Mouse (Mus musculus) CH12.LX (cell line): ENCODE measurements around the gene Ntm. TPM values are rescaled to one million over a fixed set of nuclear protein-coding genes. Genes with fewer than 3 reads are reported as not detected.

ENCODE experiments used
- DNase-seq: peaks from one replicate; pipeline ENCODE4 v3.0.0-alpha.2; 2013; ENCODE audit errors: extremely low read depth
- H3K27ac ChIP-seq: 2 replicates; pipeline ENCODE4 v1.5.1; 2012; ENCODE audit warnings: low read depth, mild to moderate bottlenecking, control low read depth, moderate library complexity; ENCODE audit not compliant: insufficient read depth
- H3K27me3 ChIP-seq: replicated peaks from 2 replicates; pipeline ENCODE3; 2012; ENCODE audit warnings: inconsistent platforms
- H3K36me3 ChIP-seq, 2 experiments: replicated peaks in 1 of 2; 2 replicates each; pipeline versions ENCODE3 to v1.6.1; 2012; ENCODE audit warnings: inconsistent platforms in 1 of 2, low read length in 1 of 2, mild to moderate bottlenecking in 1 of 2, mixed read lengths in 1 of 2, moderate library complexity in 1 of 2; ENCODE audit not compliant: control insufficient read depth in 1 of 2, insufficient read depth in 1 of 2
- H3K4me1 ChIP-seq, 2 experiments: 2 replicates each; pipeline ENCODE4 v1.6.1; 2012; ENCODE audit warnings: inconsistent platforms in 1 of 2, moderate library complexity in 1 of 2; ENCODE audit not compliant: insufficient read depth in 2 of 2, control insufficient read depth in 1 of 2
- H3K4me2 ChIP-seq: 2 replicates; pipeline ENCODE4 v1.6.1; 2012; ENCODE audit warnings: low read depth, mild to moderate bottlenecking, control low read depth; ENCODE audit not compliant: poor library complexity, insufficient read depth, severe bottlenecking
- H3K4me3 ChIP-seq, 3 experiments: fragments of 150-350 bp in 1 of 3; sonication (generic) in 1 of 3; replicated peaks in 1 of 3; 2 replicates each; pipeline versions ENCODE3 to v1.5.1; 2011 to 2012; ENCODE audit warnings: low read depth in 2 of 3, low read length in 2 of 3, mild to moderate bottlenecking in 2 of 3, moderate library complexity in 2 of 3, control low read depth in 1 of 3, improper control_type of control experiment in 1 of 3, inconsistent platforms in 1 of 3, mixed read lengths in 1 of 3; ENCODE audit not compliant: poor library complexity in 1 of 3
- H3K79me2 ChIP-seq: replicated peaks from 2 replicates; pipeline ENCODE4 v1.6.1; 2012; ENCODE audit warnings: mild to moderate bottlenecking, moderate library complexity; ENCODE audit not compliant: control insufficient read depth, poor library complexity, insufficient read depth, severe bottlenecking; ENCODE audit errors: extremely low read depth
- H3K9ac ChIP-seq: 2 replicates; pipeline ENCODE4 v1.6.1; 2012; ENCODE audit warnings: low read depth, mild to moderate bottlenecking, control low read depth, moderate library complexity; ENCODE audit not compliant: insufficient read depth
- H3K9me3 ChIP-seq: replicated peaks from 2 replicates; pipeline ENCODE3; 2012; ENCODE audit warnings: low read length, inconsistent platforms, mixed read lengths
- BHLHE40 ChIP-seq: IDR thresholded peaks from 2 replicates; pipeline ENCODE4 v1.6.1; 2011; ENCODE audit warnings: mild to moderate bottlenecking, low read depth, low read length, improper control_type of control experiment
- CHD1 ChIP-seq: IDR thresholded peaks from 2 replicates; pipeline ENCODE4 v1.6.1; 2012; ENCODE audit warnings: low read depth, low read length, improper control_type of control experiment, inconsistent platforms
- CHD2 ChIP-seq: IDR thresholded peaks from 2 replicates; pipeline ENCODE4 v1.6.1; 2011; ENCODE audit warnings: low read length, improper control_type of control experiment
- CTCF ChIP-seq, 2 experiments: IDR thresholded peaks in 1 of 2; conservative IDR thresholded peaks in 1 of 2; 2 replicates each; pipeline ENCODE4 v1.5.1; 2011 to 2012; ENCODE audit warnings: low read depth in 2 of 2, low read length in 2 of 2, improper control_type of control experiment in 1 of 2, inconsistent platforms in 1 of 2, mild to moderate bottlenecking in 1 of 2, moderate library complexity in 1 of 2
- E2F4 ChIP-seq: IDR thresholded peaks from 2 replicates; pipeline ENCODE4 v1.6.1; 2011; ENCODE audit warnings: low read depth, low read length, improper control_type of control experiment; ENCODE audit not compliant: insufficient replicate concordance
- ELF1 ChIP-seq: IDR thresholded peaks from 2 replicates; pipeline ENCODE4 v1.6.1; 2014; ENCODE audit warnings: low read depth, mild to moderate bottlenecking, inconsistent platforms, low read length, improper control_type of control experiment
- HCFC1 ChIP-seq: IDR thresholded peaks from 2 replicates; pipeline ENCODE4 v1.6.1; 2012; ENCODE audit warnings: low read depth, mild to moderate bottlenecking, inconsistent platforms, low read length, improper control_type of control experiment
- IRF4 ChIP-seq: IDR thresholded peaks from 2 replicates; pipeline ENCODE4 v1.6.1; 2014; ENCODE audit warnings: low read depth, mild to moderate bottlenecking, inconsistent platforms, low read length, improper control_type of control experiment
- MAX ChIP-seq: IDR thresholded peaks from 2 replicates; pipeline ENCODE4 v1.6.1; 2011; ENCODE audit warnings: low read length, improper control_type of control experiment
- MEF2A ChIP-seq: IDR thresholded peaks from 2 replicates; pipeline ENCODE4 v1.6.1; 2014; ENCODE audit warnings: low read depth, mild to moderate bottlenecking, inconsistent platforms, low read length, improper control_type of control experiment, borderline replicate concordance
- MYC ChIP-seq: IDR thresholded peaks from 2 replicates; pipeline ENCODE4 v1.6.1; 2011; ENCODE audit warnings: low read depth, mild to moderate bottlenecking, improper control_type of control experiment, low read length
- NELFE ChIP-seq: IDR thresholded peaks from 2 replicates; pipeline ENCODE4 v1.6.1; 2011; ENCODE audit warnings: low read depth, low read length, improper control_type of control experiment
- NRF1 ChIP-seq: IDR thresholded peaks from 2 replicates; pipeline ENCODE4 v1.6.1; 2014; ENCODE audit warnings: low read depth, mild to moderate bottlenecking, inconsistent platforms, low read length, improper control_type of control experiment, moderate library complexity
- PAX5 ChIP-seq: IDR thresholded peaks from 2 replicates; pipeline ENCODE4 v1.6.1; 2012; ENCODE audit warnings: low read length, inconsistent platforms, mixed read lengths
- POLR2A ChIP-seq: IDR thresholded peaks from 2 replicates; pipeline ENCODE4 v1.6.1; 2011; ENCODE audit warnings: low read depth, mild to moderate bottlenecking, improper control_type of control experiment, low read length
- POLR2AphosphoS2 ChIP-seq: IDR thresholded peaks from 2 replicates; pipeline ENCODE4 v1.6.1; 2011; ENCODE audit warnings: low read depth, low read length, improper control_type of control experiment
- RCOR1 ChIP-seq: conservative IDR thresholded peaks from 2 replicates; pipeline ENCODE4 v1.6.1; 2012; ENCODE audit warnings: low read depth, mild to moderate bottlenecking, inconsistent platforms, low read length, improper control_type of control experiment
- TCF12 ChIP-seq: IDR thresholded peaks from 2 replicates; pipeline ENCODE4 v1.6.1; 2014; ENCODE audit warnings: low read depth, mild to moderate bottlenecking, inconsistent platforms, low read length, improper control_type of control experiment
- UBTF ChIP-seq: IDR thresholded peaks from 2 replicates; pipeline ENCODE4 v1.6.1; 2012; ENCODE audit warnings: low read depth, mild to moderate bottlenecking, inconsistent platforms, low read length, improper control_type of control experiment, moderate library complexity
- ZKSCAN1 ChIP-seq: IDR thresholded peaks from 2 replicates; pipeline ENCODE4 v1.6.1; 2012; ENCODE audit warnings: low read depth, inconsistent platforms, low read length, improper control_type of control experiment, borderline replicate concordance
- dilution Hi-C: fragments of 300-500 bp; cut with MboI; formaldehyde crosslinking; loops from 2 replicates; pipeline ENCODE4 v1.14.3; 2020; ENCODE audit warnings: low sequenced_read_pairs; ENCODE audit not compliant: extremely low pct_unique_long_range_greater_than_20kb, extremely low pct_ligation_motif_present
- in situ Hi-C: fragments of 300-500 bp; cut with MboI; formaldehyde crosslinking; loops from 3 replicates; pipeline ENCODE4 v1.14.3; 2019; ENCODE audit warnings: low sequenced_read_pairs, low pct_ligation_motif_present, low pct_unique_long_range_greater_than_20kb, mixed read lengths
- polyA plus RNA-seq: library from polyadenylated mRNA; unstranded; fragments of >175 nt; gene quantifications from 2 replicates; pipeline ENCODE4 v1.2.1, GENCODE M21; 2012; ENCODE audit warnings: low read depth; ENCODE audit not compliant: insufficient read length
- total RNA-seq, 2 experiments: library from RNA; depleted of rRNA; stranded (reverse); fragments of 300-350 nt in 1 of 2; fragments of >200 nt in 1 of 2; gene quantifications; 2 replicates each; pipeline ENCODE4 v1.2.3; 2012 to 2014

Gene Ntm
- total and polyA plus RNA-seq, 3 experiments, result not detected

- no peaks in the 10 kb centered on the region for H3K4me1 ChIP-seq
- TF ChIP-seq ZKSCAN1 (no peak), CHD2 (no peak), BHLHE40 (no peak), TCF12 (no peak), PAX5 (no peak), IRF4 (no peak), MYC (no peak), UBTF (no peak)
- H3K4me2 ChIP-seq, result no peak overlapping the region
- H3K27me3 ChIP-seq, result no peaks in the 10 kb centered on the region
- peaks cover 64% of the 10 kb centered on the region for H3K9me3 ChIP-seq
- no peak overlapping the region for H3K4me3 ChIP-seq
- dilution Hi-C loops, result no loop called here
- no peak for DNase-seq
- H3K79me2 ChIP-seq, result no peaks in the 10 kb centered on the region
- in situ Hi-C loops, result no loop called here
- H3K9ac ChIP-seq, result no peak overlapping the region
- H3K27ac ChIP-seq, result no peak overlapping the region
- no peaks in the 10 kb centered on the region for H3K36me3 ChIP-seq
These were observed 946.1 kb downstream of the Ntm start for GRCm38 (mm10) chr9:29016879-29017278.

GRCm38 (mm10) chr9:29013881-29014280 is 949.1 kb downstream of the Ntm start:
- dilution Hi-C loops, result no loop called here
- Histone ChIP-seq H3K27ac (no peak overlapping the region), H3K9ac (no peak overlapping the region), H3K4me1 (no peaks in the 10 kb centered on the region), H3K9me3 (peaks cover 73% of the 10 kb centered on the region), H3K4me2 (no peak overlapping the region), H3K27me3 (no peaks in the 10 kb centered on the region), H3K79me2 (no peaks in the 10 kb centered on the region), H3K4me3 (no peak overlapping the region), H3K36me3 (no peaks in the 10 kb centered on the region)
- in situ Hi-C loops, result no loop called here
- no peak for DNase-seq
- TF ChIP-seq CHD1, result no peak
- TF ChIP-seq NRF1, result no peak
- TF ChIP-seq UBTF, result no peak
- no peak for TF ChIP-seq POLR2A

GRCm38 (mm10) chr9:29012541-29012940 is 950.4 kb downstream of the Ntm start:
- no peak overlapping the region for H3K27ac ChIP-seq
- H3K27me3 ChIP-seq, result no peaks in the 10 kb centered on the region
- TF ChIP-seq NELFE, result no peak
- no peak for TF ChIP-seq PAX5
- no peak for TF ChIP-seq MAX
- TF ChIP-seq RCOR1, result no peak
- TF ChIP-seq IRF4, result no peak
- no peak for TF ChIP-seq POLR2AphosphoS2
- no peak for TF ChIP-seq CHD2
- TF ChIP-seq E2F4, result no peak
- no peak for TF ChIP-seq MEF2A
- no peak for TF ChIP-seq CTCF (conservative IDR thresholded peaks at IDR 0.05 in 1 of 2, IDR thresholded peaks at IDR 0.05 in 1 of 2; ENCODE audit: low read depth in 2 of 2, low read length in 2 of 2)
- no peak for TF ChIP-seq NRF1
- no peak for TF ChIP-seq BHLHE40
- TF ChIP-seq HCFC1, result no peak
- TF ChIP-seq ELF1, result no peak
- DNase-seq, result no peak
- in situ Hi-C loops, result no loop called here
- dilution Hi-C loops, result no loop called here
- no peak overlapping the region for H3K4me3 ChIP-seq
- H3K9ac ChIP-seq, result no peak overlapping the region
- no peaks in the 10 kb centered on the region for H3K36me3 ChIP-seq
- peaks cover 77% of the 10 kb centered on the region for H3K9me3 ChIP-seq
- no peaks in the 10 kb centered on the region for H3K79me2 ChIP-seq
- no peak overlapping the region for H3K4me2 ChIP-seq
- no peaks in the 10 kb centered on the region for H3K4me1 ChIP-seq
